Mouse (Mus musculus): ENCODE results near the gene Il17ra.

The Il17ra gene

DNA sequence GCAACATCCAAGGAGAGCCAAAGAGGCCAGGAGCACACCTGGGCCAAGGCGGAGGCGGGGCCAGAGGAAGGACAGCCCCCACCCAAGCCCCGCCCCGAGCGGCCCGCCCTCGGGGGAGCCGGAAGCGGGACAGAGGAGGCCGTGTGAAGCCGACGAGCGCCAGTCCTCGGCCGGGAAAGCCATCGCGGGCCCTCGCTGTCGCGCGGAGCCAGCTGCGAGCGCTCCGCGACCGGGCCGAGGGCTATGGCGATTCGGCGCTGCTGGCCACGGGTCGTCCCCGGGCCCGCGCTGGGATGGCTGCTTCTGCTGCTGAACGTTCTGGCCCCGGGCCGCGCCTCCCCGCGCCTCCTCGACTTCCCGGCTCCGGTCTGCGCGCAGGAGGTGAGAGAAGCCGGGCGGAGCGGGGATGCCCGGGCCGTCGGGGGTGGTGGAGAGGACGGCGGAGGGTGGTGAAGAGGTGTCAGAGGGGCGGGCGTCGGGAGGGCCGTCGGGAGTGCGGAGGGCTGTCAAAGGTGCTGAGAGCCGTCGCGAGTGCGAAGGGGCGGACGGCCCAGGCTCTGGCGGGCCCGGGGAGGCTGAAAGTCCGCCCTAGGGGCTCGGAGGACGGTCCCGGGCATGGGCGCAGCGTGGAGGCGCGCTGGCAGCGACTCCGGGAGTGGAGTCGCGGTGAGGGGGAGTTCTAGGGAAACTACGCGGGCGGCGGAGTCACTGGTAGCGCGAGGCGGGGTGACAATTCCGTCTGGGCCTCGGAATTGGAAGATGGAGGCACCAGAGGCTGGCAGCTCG lies at the start of gene Il17ra:
TSS of gene Il17ra (plus strand) at position 162 of the 786 bp plus-strand sequence.
- DNase-seq: peak; percentile 93 to 94

DNA sequence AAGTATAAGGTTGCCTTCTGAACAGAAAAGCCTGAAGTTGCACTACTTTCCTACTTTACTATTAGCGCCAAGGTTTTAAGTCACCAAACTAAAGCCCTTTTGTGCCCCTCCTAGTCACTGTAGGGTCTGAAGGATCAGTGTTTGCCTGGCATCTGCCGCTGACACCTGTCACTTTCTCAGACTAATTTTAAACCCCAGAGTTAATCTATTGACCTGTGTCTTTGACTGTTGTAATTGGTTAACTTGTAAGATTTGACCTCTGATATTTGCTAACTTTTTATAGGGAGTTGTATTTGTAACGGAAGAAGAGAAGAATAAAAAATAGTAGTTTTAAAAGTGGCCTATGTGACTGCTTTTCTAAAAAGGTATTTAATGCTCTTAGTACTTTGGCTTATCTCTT lies 24.9 kb upstream of the Il17ra start:
- DNase-seq: no peak

DNA sequence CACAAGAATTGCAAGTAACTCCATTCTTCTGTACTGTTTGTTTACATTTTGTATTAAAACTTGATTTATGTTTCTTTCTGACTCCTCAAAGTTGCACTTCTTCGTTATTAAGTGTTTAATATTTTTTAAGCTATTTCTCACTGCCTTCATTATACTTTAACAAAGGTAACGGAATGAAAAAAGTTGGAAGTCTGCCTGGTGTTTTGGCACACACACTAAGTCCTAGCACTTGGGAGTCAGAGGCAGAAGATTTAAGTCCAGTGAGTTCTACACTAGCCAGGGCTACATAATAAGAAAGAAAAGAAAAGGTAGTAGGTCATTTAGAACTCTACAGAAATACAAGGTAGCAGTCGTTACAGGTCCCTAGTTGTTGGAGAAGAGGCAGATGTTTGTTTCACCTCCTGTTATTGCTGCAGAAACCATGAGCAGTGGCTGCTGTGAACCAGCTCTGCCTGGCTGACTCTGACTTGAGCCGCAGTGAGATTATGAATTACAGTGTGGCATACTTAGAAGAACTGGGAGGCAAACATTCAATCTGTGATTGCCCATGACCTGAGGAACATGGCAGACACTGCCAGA lies 20.8 kb upstream of the Il17ra start:
- no peak for DNase-seq

DNA sequence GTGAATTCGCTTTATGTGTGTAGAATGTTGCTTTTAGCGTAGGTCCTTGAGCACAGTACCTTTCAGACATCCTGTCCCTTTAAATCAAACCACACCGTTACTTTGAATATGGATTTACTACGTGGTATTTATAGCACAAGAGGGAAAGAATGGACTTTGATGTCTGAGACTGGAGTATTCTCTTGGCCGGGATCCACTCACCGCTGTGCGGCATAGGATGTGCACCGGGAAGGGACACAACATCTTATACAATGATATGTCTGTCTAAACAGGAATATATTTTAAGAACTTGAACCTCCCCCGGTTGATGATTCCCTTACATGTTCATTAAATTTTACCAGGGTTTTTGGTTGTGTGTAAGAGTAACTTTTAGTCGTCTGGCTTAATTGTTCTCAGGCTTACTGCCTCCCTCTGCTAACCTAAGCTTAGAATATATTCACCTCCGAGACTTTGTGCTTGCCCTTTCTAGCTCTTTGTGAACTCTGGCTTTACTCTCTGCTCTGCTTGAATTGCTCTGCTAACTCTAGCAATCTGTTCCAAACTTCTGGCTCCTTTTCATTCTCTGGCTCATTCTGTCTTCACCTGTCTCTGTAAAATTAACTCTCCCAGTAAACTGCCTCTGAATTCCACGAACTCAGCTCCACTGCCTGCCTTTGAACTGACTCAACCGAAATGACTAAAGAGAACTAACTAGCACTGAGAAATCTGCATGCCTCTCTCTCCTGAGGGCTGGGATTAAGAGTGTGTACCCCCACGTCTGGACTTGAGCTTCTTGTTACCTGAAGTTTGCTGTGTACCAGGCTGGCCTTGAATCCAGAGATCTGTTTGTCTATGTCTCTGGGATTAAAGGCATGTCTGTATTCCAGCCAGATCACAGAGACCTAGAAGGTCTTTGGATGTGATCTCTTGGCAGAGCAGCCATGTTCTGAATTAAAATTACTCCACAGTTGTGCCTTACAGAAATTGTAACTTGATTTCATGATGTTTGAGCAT lies 19.4 kb upstream of the Il17ra start:
- DNase-seq: no peak

DNA sequence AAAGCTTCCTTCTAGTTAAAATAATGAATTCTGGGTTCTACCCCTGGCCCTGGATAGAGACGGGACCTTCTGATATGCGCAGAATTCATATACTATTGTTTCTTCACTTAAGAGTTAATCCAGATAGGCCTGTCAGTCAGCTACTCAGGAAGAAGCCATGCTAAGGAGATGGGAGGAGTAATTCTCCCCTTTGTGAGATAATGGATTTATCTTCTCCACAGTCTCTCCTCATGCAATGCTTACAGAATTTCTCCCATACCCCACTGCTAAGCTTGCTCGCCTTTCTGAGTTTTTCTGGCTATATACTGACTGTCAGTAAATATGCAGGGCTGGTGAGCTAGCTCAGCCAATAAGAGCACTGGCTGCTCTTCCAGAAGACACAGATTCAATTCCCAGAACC lies 12.8 kb upstream of the Il17ra start:
- DNase-seq: no peak

DNA sequence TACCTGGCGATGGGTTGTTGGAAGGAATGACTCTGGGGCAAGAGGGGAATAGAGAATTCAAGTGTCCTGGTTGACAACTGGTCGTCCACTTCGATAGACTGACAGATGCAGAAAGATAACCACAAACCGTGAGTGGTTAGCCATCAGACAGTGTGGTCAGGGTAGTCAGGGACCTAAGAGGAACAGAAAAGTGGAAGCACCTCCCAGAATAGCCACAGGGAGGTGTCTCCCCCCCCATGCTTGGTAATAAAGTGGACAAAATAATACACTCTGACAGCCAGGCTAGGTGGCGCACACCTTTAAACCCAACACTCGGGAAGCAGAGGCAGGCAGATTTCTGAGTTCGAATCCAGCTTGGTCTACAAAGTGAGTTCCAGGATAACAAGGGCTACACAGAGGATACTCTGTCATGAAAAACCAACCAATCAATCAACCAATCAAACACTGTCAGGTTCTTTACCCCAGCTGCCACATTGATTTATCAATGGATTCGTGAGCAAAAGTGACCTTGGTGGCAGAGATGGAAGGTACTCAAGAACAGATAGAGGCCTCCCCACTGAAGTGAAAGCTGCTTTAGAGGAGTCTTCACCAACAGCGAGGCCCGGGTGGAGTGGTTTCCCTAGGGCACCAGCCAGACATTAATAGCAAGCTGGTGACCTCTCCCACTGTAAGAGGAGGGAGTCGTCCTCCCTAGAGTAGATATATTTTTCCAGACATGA lies 10.5 kb upstream of the Il17ra start:
- DNase-seq: no peak

DNA sequence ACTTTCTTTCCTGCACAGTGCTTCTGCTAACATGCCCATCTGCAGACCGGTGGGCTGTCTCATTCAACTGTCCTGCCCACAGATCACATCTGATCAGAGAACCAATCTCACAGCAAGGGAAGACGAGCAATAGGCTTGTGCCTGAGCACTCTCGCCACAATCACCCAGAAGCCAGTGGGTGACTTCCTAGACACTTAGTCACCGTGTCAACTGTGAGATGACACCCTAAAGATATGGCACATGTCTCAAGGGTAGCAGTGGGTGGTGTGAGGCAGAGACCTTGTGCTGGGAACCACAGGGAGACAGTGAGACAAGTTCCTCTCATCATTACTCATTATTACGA lies 10.0 kb upstream of the Il17ra start:
- DNase-seq: no peak

DNA sequence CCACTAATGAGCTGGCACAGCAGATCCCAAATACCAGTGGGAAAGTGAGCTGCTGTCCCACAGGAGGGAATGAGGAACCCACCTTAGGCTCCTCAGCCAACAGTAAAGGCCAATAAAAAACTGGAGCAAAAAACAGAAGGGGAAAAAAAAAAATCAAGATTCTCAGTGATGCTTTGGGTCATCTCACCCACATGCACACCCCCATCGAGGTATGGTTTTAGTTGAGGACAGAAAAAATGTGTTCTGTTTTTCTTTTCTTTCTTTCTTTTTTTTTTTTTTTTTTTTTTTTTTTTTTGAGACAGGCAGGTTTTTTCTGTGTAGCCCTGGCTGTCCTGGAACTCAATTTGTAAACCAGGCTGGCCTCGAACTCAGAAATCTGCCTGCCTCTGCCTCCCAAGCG lies 9.5 kb upstream of the Il17ra start:
- no peak for DNase-seq

DNA sequence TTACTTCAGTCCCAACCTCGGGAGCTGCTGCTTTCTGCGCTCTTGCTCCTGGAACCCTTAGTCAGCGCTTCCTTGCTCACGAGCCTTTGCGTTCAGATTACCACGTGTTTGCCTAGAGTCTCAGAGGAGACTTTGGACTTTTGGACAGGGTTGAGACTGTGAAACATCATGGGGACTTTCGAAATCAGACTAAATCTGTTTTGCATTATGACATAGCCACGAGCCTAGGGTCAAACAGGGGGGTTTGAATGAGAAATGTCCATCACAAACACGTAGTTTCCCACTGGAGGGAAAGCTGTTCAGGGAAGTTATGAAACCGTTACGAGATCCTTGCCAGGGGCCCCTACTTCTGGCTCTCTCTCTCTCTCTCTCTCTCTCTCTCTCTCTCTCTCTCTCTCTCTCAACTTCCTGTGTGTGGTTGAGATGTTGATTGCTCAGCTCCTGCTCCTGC lies 8.4 kb upstream of the Il17ra start:
- no peak for DNase-seq

DNA sequence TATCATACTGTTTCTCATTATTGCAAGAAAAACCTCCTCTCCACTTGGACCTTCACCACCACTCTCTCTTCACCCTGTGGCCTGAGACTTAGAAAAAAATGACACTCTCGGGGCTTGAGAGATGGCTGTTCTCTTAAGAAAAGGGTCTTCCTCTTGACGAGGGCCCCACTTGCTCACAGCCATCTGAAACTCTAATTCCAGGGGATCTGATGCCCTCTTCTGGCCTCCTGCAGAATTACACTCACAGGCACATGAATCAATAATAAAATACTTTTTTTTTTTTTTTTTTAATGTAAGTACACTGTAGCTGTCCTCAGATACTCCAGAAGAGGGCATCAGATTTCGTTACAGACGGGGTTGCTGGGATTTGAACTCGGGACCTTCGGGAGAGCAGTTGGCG lies 6.0 kb upstream of the Il17ra start:
- no peak for DNase-seq

DNA sequence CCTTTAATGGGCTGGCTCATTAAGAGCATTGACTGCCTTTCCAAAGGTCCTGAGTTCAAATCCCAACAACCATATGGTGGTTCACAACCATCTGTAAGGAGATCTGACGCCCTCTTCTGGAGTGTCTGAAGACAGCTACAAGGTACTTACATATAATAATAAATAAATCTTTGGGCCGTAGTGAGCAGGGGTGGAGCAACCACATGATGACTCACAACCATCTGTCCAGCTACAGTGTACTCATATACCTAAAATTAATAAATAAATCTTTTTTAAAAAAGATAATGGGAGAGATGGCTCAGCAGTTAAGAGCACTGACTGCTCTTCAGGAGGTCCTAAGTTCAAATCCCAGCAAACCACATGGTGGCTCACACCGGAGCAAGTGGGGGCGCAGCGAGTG lies 5.3 kb upstream of the Il17ra start:
- no peak for DNase-seq

DNA sequence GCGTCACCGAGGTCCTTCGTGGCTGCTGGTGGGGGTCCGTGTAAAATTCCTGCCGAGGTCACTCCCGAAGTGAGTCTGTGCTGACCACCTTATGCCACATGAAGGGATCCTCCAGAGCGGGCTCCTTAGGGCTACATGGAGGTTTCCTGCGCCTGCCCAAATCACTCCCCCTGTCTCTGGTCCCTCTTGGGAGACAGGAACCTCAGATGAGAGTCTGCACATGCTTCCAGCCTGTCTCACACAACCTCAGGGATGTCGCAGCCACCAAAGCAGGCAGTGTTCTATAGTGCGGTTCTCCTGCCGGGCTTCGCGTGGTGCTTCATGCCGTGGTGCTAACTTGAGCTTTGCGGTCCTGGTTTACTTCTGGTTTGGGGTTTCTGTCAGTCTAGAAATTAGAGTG lies 1.8 kb upstream of the Il17ra start:
- DNase-seq: no peak

DNA sequence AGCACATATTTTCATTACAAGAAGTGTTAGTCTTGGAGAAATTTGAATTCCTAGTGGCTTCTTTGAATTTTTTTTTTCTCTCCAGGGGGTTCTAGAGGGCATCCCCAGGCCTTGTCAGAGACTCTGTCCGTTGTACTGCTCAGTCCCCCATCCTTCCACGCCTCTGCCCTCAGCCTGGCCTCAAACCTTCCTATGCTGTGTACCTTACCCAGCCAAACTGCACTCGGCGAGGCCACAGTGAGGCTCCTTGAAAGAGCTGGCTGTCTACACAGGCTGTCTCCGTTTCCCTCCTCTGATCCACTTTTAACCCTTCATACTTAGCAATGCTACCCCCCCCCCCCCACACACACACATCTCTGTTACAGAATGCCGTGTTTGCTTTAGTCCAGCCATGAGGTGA lies 796 bp upstream of the Il17ra start:
- DNase-seq: no peak

DNA sequence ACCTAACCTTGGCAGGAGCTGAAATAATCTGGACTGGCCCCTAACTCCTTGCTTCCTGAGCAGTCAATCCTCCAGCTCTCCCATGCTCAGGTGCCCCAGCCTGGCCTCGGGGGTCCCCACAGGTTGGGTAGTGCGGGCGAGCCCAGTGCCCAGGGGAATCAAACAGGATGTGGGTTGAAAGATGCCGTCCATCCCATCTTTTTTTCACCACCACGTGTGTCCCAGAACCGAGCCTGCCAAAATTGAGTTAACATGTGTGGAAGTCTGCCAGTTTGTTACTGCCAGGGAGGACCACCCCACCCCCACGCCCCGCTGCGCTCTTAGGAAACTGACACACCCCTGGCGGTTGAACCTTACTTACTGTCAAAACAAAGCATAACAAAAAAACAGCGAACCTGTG lies 837 bp downstream of the Il17ra start:
- DNase-seq: peak; percentile 71 to 76

DNA sequence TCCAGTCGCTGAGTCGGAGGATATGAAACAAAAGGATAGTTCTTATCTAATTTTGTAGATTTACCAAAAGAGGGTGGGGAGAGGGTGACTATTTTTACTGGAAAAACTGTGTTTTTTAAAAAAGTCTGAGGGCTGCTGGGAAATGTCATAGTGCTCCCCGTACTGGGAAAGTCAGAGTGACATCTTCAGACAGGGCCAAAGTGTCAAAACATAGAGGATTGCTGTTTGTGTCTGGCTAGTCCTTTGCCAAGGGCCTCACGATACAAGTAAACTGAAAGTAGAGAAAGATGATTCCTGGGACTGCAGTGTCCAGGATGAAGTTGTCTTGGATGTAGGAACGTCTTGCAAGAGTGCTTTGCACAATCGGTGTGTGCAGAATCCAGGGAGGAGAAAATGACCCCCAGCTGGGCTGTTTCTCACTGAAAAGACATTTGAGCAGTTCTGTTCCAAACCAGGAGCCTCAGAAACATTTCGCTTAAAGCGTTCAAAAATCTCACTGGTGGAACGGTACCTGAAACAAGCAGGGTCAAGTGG lies 1.4 kb downstream of the Il17ra start:
- DNase-seq: no peak

DNA sequence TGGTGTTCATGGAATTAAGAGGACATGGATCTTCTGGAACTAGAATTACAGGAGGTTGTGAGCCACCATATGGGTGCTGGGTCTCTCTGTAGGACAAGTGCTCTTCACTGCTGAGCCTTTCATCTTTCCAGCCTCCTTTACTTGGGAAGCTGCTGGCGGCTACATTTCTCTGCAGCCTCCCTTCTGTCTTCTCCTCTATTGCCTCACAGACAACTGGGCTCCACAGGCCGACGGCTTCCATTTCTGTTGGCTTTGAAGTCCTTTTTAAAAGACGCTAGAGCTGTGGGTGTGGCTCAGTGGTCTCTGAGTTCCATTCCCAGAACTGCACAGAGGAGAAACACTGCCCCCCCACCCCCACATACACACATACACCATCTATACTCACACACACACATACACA lies 2.3 kb downstream of the Il17ra start:
- no peak for DNase-seq

DNA sequence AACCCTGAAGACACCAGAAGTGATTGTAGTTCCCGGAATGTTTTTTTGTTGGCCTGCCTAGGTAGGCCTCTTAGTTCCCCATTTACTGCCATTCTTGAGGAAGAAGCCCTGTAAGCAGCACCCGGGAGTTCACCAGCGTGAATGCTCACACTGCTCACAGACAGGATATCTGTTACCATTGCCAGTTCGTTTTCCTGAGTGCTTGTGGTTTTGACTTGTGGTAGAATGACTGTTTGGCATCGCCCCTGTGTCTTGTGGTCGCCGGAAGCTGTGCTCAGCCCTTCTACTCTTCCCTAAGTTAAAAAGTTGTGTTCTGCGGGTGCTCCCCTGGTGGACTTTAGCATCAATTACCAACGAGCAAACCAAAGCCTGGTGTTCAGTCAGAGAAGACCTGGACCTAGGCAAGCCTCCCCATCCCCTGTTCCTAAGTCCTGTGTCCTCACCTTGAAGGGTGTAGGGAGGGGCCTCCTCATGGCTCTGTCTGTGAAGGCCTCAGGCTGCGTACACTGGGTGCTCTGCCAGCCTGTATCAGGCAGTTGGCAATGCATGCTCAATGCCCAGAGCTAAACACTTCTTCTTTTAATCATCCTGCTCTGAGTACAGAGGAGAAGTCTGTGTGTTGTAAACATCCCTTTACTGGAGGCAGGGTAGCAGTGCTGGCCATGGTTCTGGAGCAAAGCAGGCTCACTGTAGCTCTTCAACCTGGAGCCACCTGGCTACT lies 3.7 kb downstream of the Il17ra start:
- peak; percentile 73 to 81 for DNase-seq

DNA sequence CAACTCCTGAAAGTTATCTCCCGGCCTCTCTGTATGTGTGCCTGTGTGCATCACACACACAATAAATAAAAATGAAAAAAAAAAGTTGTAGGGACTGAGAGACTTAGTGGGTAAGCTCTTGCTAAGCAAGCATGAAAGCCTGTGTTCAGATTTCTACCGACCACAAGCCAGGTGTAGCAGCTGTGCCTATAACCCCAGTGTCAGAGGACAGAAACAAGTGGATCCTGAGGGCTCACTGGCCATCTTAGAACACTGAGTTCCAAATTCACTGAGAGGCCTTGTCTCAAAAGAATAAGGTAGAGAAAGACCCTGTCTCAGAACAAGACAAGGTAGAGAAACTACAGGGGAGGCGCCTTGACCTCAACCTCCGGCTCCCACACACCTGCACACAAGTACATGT lies 5.2 kb downstream of the Il17ra start:
- DNase-seq: peak in 1 of 2 experiments; percentile 50

DNA sequence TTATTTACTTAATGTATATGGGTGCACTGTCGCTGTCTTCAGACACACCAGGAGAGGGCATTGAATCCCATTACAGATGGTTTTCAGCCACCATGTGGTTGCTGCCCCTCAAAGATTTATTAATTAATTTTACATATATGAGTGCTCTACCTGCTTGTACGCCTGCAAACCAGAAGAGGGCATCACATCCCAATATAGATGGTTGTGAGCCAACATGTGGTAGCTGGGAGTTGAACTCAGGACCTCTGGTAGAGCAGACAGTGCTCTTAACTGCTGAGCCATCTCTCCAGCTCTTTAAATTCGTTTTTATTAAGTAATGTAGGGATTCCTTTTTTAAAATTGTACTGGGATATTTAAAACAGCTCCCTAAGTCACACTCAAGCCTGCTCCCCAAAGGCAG lies 6.2 kb downstream of the Il17ra start:
- no peak for DNase-seq

DNA sequence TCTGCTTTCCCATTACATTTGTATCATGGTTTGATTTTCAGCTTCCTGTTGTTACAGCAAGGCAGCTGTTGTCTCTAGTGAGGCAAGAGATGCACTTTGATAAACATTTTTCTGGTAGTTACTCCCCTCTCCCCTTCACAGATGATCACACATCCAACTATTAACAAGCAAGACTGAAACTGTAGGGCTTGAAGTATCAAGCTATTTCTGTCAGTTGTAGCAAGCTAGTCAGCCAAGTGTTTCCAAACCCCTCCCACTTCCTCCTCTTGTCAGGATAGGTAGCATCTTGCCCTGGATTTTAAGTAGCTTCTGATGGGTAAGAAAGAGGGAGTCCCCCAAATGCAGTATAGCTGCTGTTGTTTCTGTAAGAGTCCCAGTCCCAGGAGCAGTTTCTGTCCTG lies 6.7 kb downstream of the Il17ra start:
- no peak for DNase-seq

DNA sequence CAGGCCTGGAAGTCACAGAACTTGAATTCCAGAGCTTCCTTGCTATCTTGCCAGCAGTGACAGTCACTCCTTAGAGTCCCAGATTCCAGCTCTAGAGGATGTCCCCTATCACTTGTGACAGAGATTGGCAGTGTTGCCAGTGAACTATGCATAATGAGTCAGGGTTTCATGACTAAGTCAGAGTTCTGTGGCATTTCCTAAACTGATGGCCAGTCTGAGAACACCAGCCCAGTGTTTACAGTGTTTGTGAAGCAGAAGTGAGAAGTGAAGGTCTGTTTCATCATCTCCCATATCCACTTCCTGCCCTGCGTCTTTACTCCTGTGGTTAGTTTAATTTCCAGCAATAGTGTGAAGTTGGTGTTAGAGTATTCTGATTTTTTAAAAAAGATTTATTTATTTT lies 7.6 kb downstream of the Il17ra start:
- no peak for DNase-seq

DNA sequence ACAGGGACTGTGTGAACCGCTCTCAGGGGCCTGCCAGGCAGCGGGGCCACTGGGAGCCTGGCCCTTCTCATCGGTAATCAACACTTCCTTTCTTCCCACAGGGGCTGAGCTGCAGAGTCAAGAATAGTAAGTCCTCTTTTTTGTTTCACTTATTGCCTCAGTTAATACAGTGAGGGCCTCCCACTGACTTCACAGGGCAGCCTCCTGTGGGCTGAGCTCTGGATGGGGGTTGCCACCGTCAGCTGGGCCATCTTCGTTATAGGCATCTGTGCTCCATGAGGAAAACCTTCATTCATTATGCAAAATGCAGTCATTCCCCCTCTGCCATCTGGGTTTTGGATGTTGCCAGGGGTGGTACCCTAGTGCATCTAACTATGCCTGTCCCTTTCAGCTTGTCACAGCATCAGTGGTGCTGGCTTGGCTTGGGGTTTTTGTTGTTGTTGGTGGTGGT lies 9.0 kb downstream of the Il17ra start:
- no peak for DNase-seq
